ENCODE assay signal across 9 mouse cellular contexts in genomic region chr19:25411353-25411752, GRCm38 (mm10).
A peak's percentile ranks its signal among the peaks of the same experiment; 100 is the strongest.
DNase-seq lines count a peak whose midpoint lies in the region; ATAC-seq lines count a peak whose summit lies in the region.
"Had no signal": no experiment of that assay in that cellular context is flagged by ENCODE, and none has a peak within 500 bp of the region (broad histone marks: within the 10 kb centered on the region; RNA-seq: fewer than 3 reads in every experiment).

No protein-coding gene starts in this region.

- WGBS in heart, embryonic 12.5 days: 55% methylated on average over 17 of the region's 17 CpGs

- peak overlapping the region; percentile 21 for H3K4me3 ChIP-seq in heart, embryonic 12.5 days

- peak overlapping the region; percentile 54 for H3K4me2 ChIP-seq in heart, embryonic 12.5 days

- H3K4me1 ChIP-seq in heart, embryonic 12.5 days (replicated peaks): peaks cover 81% of the 10 kb centered on the region
- H3K4me1 ChIP-seq: megakaryocyte, embryonic 14.5 days had no signal

- peaks cover 65% of the 10 kb centered on the region for H3K36me3 ChIP-seq in heart, embryonic 12.5 days

- intact Hi-C loops in left cerebral cortex, postnatal 14 days (cut with DNase I): no loop called here

- no peak for ATAC-seq in heart, embryonic 12.5 days (ENCODE audit: insufficient number of reproducible peaks, low FRiP score)
- ATAC-seq: inflammation-experienced regulatory T-cells, adult 6 months had no signal

- peak overlapping the region; percentile 31; the same call in 1 of the 2 replicates for H3K27ac ChIP-seq in heart, embryonic 12.5 days (ENCODE audit: poor library complexity, severe bottlenecking)

- no peaks in the 10 kb centered on the region for H3K9me3 ChIP-seq in heart, embryonic 12.5 days (replicated peaks)

- H3K9ac ChIP-seq in heart, embryonic 12.5 days: peak overlapping the region; percentile 5

- DNase-seq in layer of hippocampus, adult 11-12 months (ENCODE audit: low spot score): peak; percentile 17
- DNase-seq in layer of hippocampus, adult 9-10 months (ENCODE audit: low spot score): no peak
- peak; percentile 24 to 41 for DNase-seq in left cerebral cortex, postnatal 14 days (ENCODE audit: low spot score in 2 of 2)
- peak; percentile 39 for DNase-seq in right cerebral cortex, postnatal 14 days
- no peak for DNase-seq in cerebellum, adult 8-10 months
- no peak for DNase-seq in cerebellum, postnatal 36 days

- no peaks in the 10 kb centered on the region for H3K27me3 ChIP-seq in heart, embryonic 12.5 days (replicated peaks)

Comparison
In these comparisons a context has a peak if more than half of its experiments do, and no peak if none do; other contexts are left out.
1. DNase-seq: peak in layer of hippocampus, adult 11-12 months (single experiment), left cerebral cortex, postnatal 14 days (2 of 2) and right cerebral cortex, postnatal 14 days (single experiment); none in layer of hippocampus, adult 9-10 months (single experiment), cerebellum, adult 8-10 months (single experiment) and cerebellum, postnatal 36 days (0 of 2).